Mouse (Mus musculus) layer of hippocampus, postnatal 14 days (tissue): ENCODE results near the gene Notch2. TPM values are rescaled to one million over a fixed set of nuclear protein-coding genes. Genes with fewer than 3 reads are reported as not detected.
"Not testable (repeated sequence)": the region's sequence is repeated elsewhere in the genome, so short reads cannot be mapped to it uniquely, and the experiment has no call there.

ENCODE experiments used
- DNase-seq, 2 experiments: peaks; one replicate each; pipeline ENCODE4 v3.0.0; 2021 to 2022; ENCODE audit warnings: low spot score in 2 of 2, mixed read lengths in 1 of 2
- total RNA-seq, 2 experiments: library from RNA; stranded (reverse); gene quantifications; 2 replicates each; pipeline ENCODE4 v1.2.3; 2021

Gene Notch2
- total RNA-seq, 2 experiments from 2014 or later = 27.4 to 31.3 TPM

GRCm38 (mm10) chr3:98094629-98095583, 81.6 kb downstream of the Notch2 start:
- no peak for DNase-seq

- DNase-seq = no peak
Observed at GRCm38 (mm10) chr3:98096981-98097380, 83.7 kb downstream of the Notch2 start.

- DNase-seq = no peak
Observed at GRCm38 (mm10) chr3:98098676-98099075, 85.3 kb downstream of the Notch2 start.

GRCm38 (mm10) chr3:98099287-98099686, 86.0 kb downstream of the Notch2 start:
- DNase-seq = no peak

GRCm38 (mm10) chr3:98101541-98101940, 88.2 kb downstream of the Notch2 start:
- no peak for DNase-seq

- peak in 1 of 2 experiments; percentile 63 for DNase-seq
Observed at GRCm38 (mm10) chr3:98104851-98105471, 91.6 kb downstream of the Notch2 start.

GRCm38 (mm10) chr3:98105496-98105895, 92.2 kb downstream of the Notch2 start:
- no peak for DNase-seq

- DNase-seq = no peak
Observed at GRCm38 (mm10) chr3:98106115-98106514, 92.8 kb downstream of the Notch2 start.

- peak; percentile 61 to 90 for DNase-seq
Observed at GRCm38 (mm10) chr3:98106590-98107313, 93.4 kb downstream of the Notch2 start.

GRCm38 (mm10) chr3:98108416-98108815, 95.1 kb downstream of the Notch2 start:
- DNase-seq = no peak

GRCm38 (mm10) chr3:98108866-98109265, 95.5 kb downstream of the Notch2 start:
- no peak for DNase-seq

GRCm38 (mm10) chr3:98110610-98111009, 97.3 kb downstream of the Notch2 start:
- DNase-seq = no peak

GRCm38 (mm10) chr3:98118252-98118651, 104.9 kb downstream of the Notch2 start:
- DNase-seq = no peak

GRCm38 (mm10) chr3:98119338-98119737, 106.0 kb downstream of the Notch2 start:
- DNase-seq = no peak

- no peak for DNase-seq
Observed at GRCm38 (mm10) chr3:98120884-98121283, 107.6 kb downstream of the Notch2 start.

- DNase-seq = no peak
Observed at GRCm38 (mm10) chr3:98127775-98128174, 114.4 kb downstream of the Notch2 start.

GRCm38 (mm10) chr3:98128716-98129115, 115.4 kb downstream of the Notch2 start:
- no peak for DNase-seq

- not testable (repeated sequence) for DNase-seq
Observed at GRCm38 (mm10) chr3:98132140-98132539, 118.8 kb downstream of the Notch2 start.

- DNase-seq = no peak
Observed at GRCm38 (mm10) chr3:98132636-98133035, 119.3 kb downstream of the Notch2 start.

- DNase-seq = no peak
Observed at GRCm38 (mm10) chr3:98141456-98141855, 128.1 kb downstream of the Notch2 start.

- DNase-seq = no peak
Observed at GRCm38 (mm10) chr3:98142862-98143261, 129.5 kb downstream of the Notch2 start.

- no peak for DNase-seq
Observed at GRCm38 (mm10) chr3:98145204-98145603, 131.9 kb downstream of the Notch2 start.
